Mouse (Mus musculus) hindlimb bud, embryonic 11.5 days (tissue): Measurements from ENCODE around the gene 4930402H24Rik.
"Not testable (repeated sequence)": the region's sequence is repeated elsewhere in the genome, so short reads cannot be mapped to it uniquely, and the experiment has no call there.

Source experiments
- DNase-seq: peaks from one replicate; pipeline ENCODE4 v3.0.0-alpha.2; 2012; ENCODE audit warnings: low read depth, low spot score; ENCODE audit errors: extremely low spot score

Gene 4930402H24Rik

GRCm38 (mm10) chr2:130862091-130862490, 44.1 kb downstream of the 4930402H24Rik start:
- no peak for DNase-seq

GRCm38 (mm10) chr2:130852964-130853363, 53.2 kb downstream of the 4930402H24Rik start:
- DNase-seq, result no peak

- DNase-seq, result no peak
Observed at GRCm38 (mm10) chr2:130851363-130852246, 54.6 kb downstream of the 4930402H24Rik start.

- no peak for DNase-seq
Observed at GRCm38 (mm10) chr2:130849688-130850087, 56.5 kb downstream of the 4930402H24Rik start.

- no peak for DNase-seq
Observed at GRCm38 (mm10) chr2:130848313-130848712, 57.9 kb downstream of the 4930402H24Rik start.

- DNase-seq, result no peak
Observed at GRCm38 (mm10) chr2:130843623-130844022, 62.6 kb downstream of the 4930402H24Rik start.

- peak; percentile 89 for DNase-seq
Observed at GRCm38 (mm10) chr2:130840846-130841245, 65.4 kb downstream of the 4930402H24Rik start.

GRCm38 (mm10) chr2:130839874-130840661, 66.1 kb downstream of the 4930402H24Rik start:
- DNase-seq, result peak; percentile 33

GRCm38 (mm10) chr2:130839528-130839873, 66.7 kb downstream of the 4930402H24Rik start:
- DNase-seq, result no peak

- DNase-seq, result no peak
Observed at GRCm38 (mm10) chr2:130839084-130839483, 67.1 kb downstream of the 4930402H24Rik start.

GRCm38 (mm10) chr2:130838131-130838530, 68.1 kb downstream of the 4930402H24Rik start:
- no peak for DNase-seq

GRCm38 (mm10) chr2:130833699-130834098, 72.5 kb downstream of the 4930402H24Rik start:
- DNase-seq, result no peak

- no peak for DNase-seq
Observed at GRCm38 (mm10) chr2:130832582-130832981, 73.6 kb downstream of the 4930402H24Rik start.

- no peak for DNase-seq
Observed at GRCm38 (mm10) chr2:130832012-130832411, 74.2 kb downstream of the 4930402H24Rik start.

- no peak for DNase-seq
Observed at GRCm38 (mm10) chr2:130830236-130830635, 76.0 kb downstream of the 4930402H24Rik start.

GRCm38 (mm10) chr2:130829496-130829895, 76.7 kb downstream of the 4930402H24Rik start:
- DNase-seq, result no peak

GRCm38 (mm10) chr2:130828668-130829067, 77.5 kb downstream of the 4930402H24Rik start:
- DNase-seq, result no peak

GRCm38 (mm10) chr2:130828066-130828465, 78.1 kb downstream of the 4930402H24Rik start:
- DNase-seq, result not testable (repeated sequence)

- no peak for DNase-seq
Observed at GRCm38 (mm10) chr2:130827410-130827809, 78.8 kb downstream of the 4930402H24Rik start.

GRCm38 (mm10) chr2:130818838-130819647, 87.2 kb downstream of the 4930402H24Rik start:
- DNase-seq, result no peak

- no peak for DNase-seq
Observed at GRCm38 (mm10) chr2:130817865-130818264, 88.3 kb downstream of the 4930402H24Rik start.
